Mouse (Mus musculus) adrenal gland, adult 18-20 months (tissue): ENCODE results near the gene Hist1h2bf. TPM values are rescaled to one million over a fixed set of nuclear protein-coding genes. Genes with fewer than 3 reads are reported as not detected.
"Not testable (repeated sequence)": the region's sequence is repeated elsewhere in the genome, so short reads cannot be mapped to it uniquely, and the experiment has no call there.

Experiments
- DNase-seq, 2 experiments: peaks; one replicate each; pipeline ENCODE4 v3.0.0; 2021 to 2022; ENCODE audit warnings: low spot score in 2 of 2
- total RNA-seq, 2 experiments: library from RNA; stranded (reverse); gene quantifications; 1 replicate in 1 of 2; 2 replicates in 1 of 2; pipeline ENCODE4 v1.2.3; 2021

Hist1h2bf gene
- total RNA-seq, 2 experiments from 2014 or later, result 15.9 to 21.9 TPM

- DNase-seq, result no peak
These were observed 17.2 kb upstream of the Hist1h2bf start for GRCm38 (mm10) chr13:23591206-23591605.

GRCm38 (mm10) chr13:23586940-23587225 lies 12.9 kb upstream of the Hist1h2bf start:
- no peak for DNase-seq

- DNase-seq, result no peak
These were observed 12.3 kb upstream of the Hist1h2bf start for GRCm38 (mm10) chr13:23586099-23586939.

GRCm38 (mm10) chr13:23585442-23586098 lies 11.6 kb upstream of the Hist1h2bf start:
- DNase-seq, result peak; percentile 52 to 59

GRCm38 (mm10) chr13:23585029-23585441 lies 11.0 kb upstream of the Hist1h2bf start:
- peak; percentile 53 to 54 for DNase-seq

- DNase-seq, result no peak
These were observed 10.3 kb upstream of the Hist1h2bf start for GRCm38 (mm10) chr13:23584331-23584730.

- no peak for DNase-seq
These were observed 9.5 kb upstream of the Hist1h2bf start for GRCm38 (mm10) chr13:23583387-23584068.

GRCm38 (mm10) chr13:23582219-23583056 lies 8.4 kb upstream of the Hist1h2bf start:
- no peak for DNase-seq

GRCm38 (mm10) chr13:23581408-23582218 lies 7.6 kb upstream of the Hist1h2bf start, which contains the start of gene Hist1h4d:
Gene Hist1h4d (plus strand): TSS chr13:23581598.
- peak; percentile 93 to 99 for DNase-seq

- DNase-seq, result no peak
These were observed 3.8 kb upstream of the Hist1h2bf start for GRCm38 (mm10) chr13:23577835-23578234.

GRCm38 (mm10) chr13:23576906-23577639 lies 3.1 kb upstream of the Hist1h2bf start:
- no peak for DNase-seq

- no peak for DNase-seq
These were observed 2.4 kb upstream of the Hist1h2bf start for GRCm38 (mm10) chr13:23576351-23576881.

GRCm38 (mm10) chr13:23575864-23576313 lies 1.9 kb upstream of the Hist1h2bf start:
- not testable (repeated sequence) for DNase-seq

- no peak for DNase-seq
These were observed 1.4 kb upstream of the Hist1h2bf start, which contains the start of gene Hist1h3d for GRCm38 (mm10) chr13:23575271-23575851. Gene Hist1h3d (plus strand): TSS chr13:23575763.

GRCm38 (mm10) chr13:23574546-23575170 lies 662 bp upstream of the Hist1h2bf start:
- not testable (repeated sequence) for DNase-seq

GRCm38 (mm10) chr13:23573034-23573897 lies 730 bp downstream of the Hist1h2bf start:
- not testable (repeated sequence) for DNase-seq
